Mouse (Mus musculus) thymus, adult 2 months (tissue): ENCODE results near the gene Phospho1.

Source experiments
- CTCF ChIP-seq: fragments of 200-500 bp; IDR thresholded peaks from 2 replicates; pipeline ENCODE4 v1.5.1; 2012; ENCODE audit warnings: mild to moderate bottlenecking, control low read depth, low read length, moderate library complexity, borderline replicate concordance; ENCODE audit not compliant: control insufficient read depth, poor library complexity, insufficient read depth; ENCODE audit errors: extremely low read depth
- POLR2A ChIP-seq: fragments of 200-500 bp; IDR thresholded peaks from 2 replicates; pipeline ENCODE4 v1.6.1; 2012; ENCODE audit warnings: mild to moderate bottlenecking, low read length, control low read depth, moderate library complexity; ENCODE audit not compliant: control insufficient read depth, poor library complexity, insufficient read depth; ENCODE audit errors: extremely low read depth

DNA sequence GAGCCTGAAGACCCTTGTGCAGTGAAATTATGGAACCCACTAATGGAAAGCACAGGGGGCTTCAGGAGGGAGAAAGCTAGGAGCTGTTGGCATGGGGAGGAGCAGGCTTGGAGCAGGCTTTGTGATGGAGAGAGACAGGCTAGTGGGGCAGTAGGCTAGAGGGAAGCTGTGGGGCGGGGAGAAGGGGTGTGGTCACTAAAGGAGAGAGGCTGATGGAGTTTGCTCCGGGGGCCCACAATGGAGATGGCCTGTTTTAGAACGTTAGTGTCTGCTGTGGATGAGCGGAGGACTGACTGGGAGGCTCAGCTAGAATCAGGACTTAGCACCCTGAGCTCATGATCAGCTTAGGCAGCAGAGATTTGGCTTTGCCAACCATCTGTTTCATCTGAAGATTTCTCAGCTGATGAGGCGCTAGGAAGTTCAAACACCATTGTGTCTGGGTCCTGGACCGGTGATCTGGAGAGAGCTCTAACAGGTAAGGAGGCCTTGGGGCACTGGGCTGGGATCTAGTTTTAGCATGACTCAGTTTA is 19.2 kb downstream of the Phospho1 start:
- no peak for TF ChIP-seq POLR2A
- no peak for TF ChIP-seq CTCF
